Mouse (Mus musculus): ENCODE measurements around the gene 4930435E12Rik. TPM values are rescaled to one million over a fixed set of nuclear protein-coding genes. Genes with fewer than 3 reads are reported as not detected.
"Not testable (repeated sequence)": the region's sequence is repeated elsewhere in the genome, so short reads cannot be mapped to it uniquely, and the experiment has no call there.

4930435E12Rik gene
- polyA plus RNA-seq (2014; fragmentation: Nextera tagmentation; extraction: Ambion mirVana): not detected in 2 replicates

DNA sequence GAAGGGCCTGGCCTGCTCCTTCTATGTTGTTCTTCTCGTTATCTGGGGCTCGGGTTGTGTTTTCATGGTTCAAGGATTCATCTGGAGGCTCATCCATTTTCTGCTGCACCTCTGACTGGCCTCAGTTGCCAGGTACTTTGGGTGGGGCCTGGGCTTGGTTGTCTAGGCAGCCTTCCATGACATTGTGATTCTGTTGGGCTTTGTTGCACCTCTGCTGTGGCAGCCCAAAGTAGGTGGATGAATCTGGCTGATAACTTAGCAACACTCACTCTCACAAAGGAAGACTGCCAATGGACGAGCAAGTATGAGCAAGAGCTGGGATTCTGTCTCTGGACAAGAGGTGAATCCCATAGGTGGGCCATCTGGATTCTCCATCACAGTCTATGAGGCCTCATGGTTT is at the start of gene 4930435E12Rik:
Gene 4930435E12Rik, minus strand, starts transcription at position 101 of the 400 bp plus-strand sequence.
- DNase-seq (ENCODE audit: low spot score) (no peak), ATAC-seq (no peak)

DNA sequence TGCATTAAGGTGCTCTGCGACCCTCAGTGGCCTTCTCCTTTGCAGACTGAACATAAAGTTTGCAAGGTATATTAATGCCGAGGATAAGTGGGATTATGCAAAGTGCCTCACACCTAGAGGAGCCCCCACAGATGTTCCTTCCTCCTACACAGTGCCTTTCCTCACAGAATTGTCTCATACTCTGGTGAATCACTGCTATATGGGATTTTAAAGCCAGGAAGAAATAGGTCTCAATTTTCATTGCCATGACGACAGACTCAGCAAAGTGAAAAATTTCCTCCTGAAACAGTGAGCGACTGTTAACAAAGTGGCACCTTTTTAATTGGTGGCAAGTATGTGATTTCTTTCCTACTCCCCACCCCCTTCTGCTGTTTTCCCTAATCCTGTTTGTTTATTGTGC is 45.9 kb upstream of the 4930435E12Rik start:
- H3K9me3 ChIP-seq (replicated peaks; ENCODE audit: control insufficient read depth, low read length): no peaks in the 10 kb centered on the region
- DNase-seq (ENCODE audit: low spot score) (peak; percentile 23), ATAC-seq (no peak)
- no peak overlapping the region for H3K4me2 ChIP-seq (ENCODE audit: low read length)
- no peaks in the 10 kb centered on the region for H3K4me1 ChIP-seq (ENCODE audit: control insufficient read depth, insufficient read depth, low read length)
- H3K27ac ChIP-seq (ENCODE audit: low read depth, low read length): no peak overlapping the region
- H3K27me3 ChIP-seq (replicated peaks; ENCODE audit: control insufficient read depth, insufficient read depth, low read length): no peaks in the 10 kb centered on the region
- 20% methylated on average over 4 of the region's 4 CpGs for WGBS
- H3K9ac ChIP-seq (ENCODE audit: low read length): no peak overlapping the region
- no peaks in the 10 kb centered on the region for H3K36me3 ChIP-seq (ENCODE audit: control insufficient read depth, insufficient read depth, low read length)
- H3K4me3 ChIP-seq (ENCODE audit: low read depth, low read length): no peak overlapping the region

More for the DNA sequence above, at the start of gene 4930435E12Rik:
- Histone ChIP-seq H3K4me2 (ENCODE audit: low read length) (no peak within 1 kb of the TSS), H3K27me3 (replicated peaks; ENCODE audit: control insufficient read depth, insufficient read depth, low read length) (no peaks in the 10 kb centered on the region), H3K9ac (ENCODE audit: low read length) (no peak within 1 kb of the TSS), H3K4me1 (ENCODE audit: control insufficient read depth, insufficient read depth, low read length) (no peaks in the 10 kb centered on the region), H3K4me3 (ENCODE audit: low read depth, low read length) (no peak within 1 kb of the TSS), H3K27ac (ENCODE audit: low read depth, low read length) (no peak within 1 kb of the TSS), H3K9me3 (replicated peaks; ENCODE audit: control insufficient read depth, low read length) (no peaks in the 10 kb centered on the region), H3K36me3 (ENCODE audit: control insufficient read depth, insufficient read depth, low read length) (no peaks in the 10 kb centered on the region)
- WGBS: 91% methylated on average over 3 of the region's 3 CpGs

DNA sequence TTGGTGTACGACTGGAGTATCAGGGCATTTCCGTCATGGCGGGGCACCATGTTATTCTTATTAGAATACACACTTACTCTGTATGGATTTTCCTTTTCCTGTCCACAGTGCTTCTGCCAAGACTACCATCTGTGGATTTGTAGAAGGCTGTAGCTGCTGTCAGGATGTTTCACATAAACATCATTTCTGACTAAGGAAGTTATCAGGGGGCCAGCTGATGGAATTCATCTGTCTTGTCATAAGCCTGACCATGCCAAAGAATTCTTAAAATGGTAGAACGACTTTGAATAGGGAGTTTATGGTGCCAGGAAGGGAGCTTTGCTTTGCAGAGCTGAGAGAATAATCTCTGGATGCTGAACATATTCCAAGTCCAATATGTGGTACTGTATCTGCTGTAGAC is 44.7 kb upstream of the 4930435E12Rik start:
- WGBS: 87% methylated on average over 4 of the region's 4 CpGs

DNA sequence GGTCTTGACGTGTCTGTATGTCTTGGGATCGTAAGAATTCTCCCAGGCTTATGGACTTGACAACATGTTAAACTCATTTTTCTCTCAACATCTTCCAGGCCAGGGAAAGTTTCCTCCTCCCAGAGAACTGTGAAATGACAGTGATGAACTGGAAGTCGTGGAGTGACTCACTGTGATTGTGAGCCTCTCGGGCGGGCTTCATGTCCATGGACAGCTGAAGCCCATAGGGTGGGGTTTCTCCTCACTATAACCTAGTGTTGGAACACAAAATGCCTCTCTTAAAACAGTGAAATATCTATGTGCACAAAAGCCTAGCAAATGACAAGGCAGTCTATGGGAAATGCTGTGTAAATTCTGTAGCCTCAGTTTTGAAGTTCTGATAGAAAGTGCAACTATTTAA is 35.8 kb upstream of the 4930435E12Rik start:
- Histone ChIP-seq H3K27ac (ENCODE audit: low read depth, low read length) (no peak overlapping the region), H3K36me3 (ENCODE audit: control insufficient read depth, insufficient read depth, low read length) (no peaks in the 10 kb centered on the region)
- ATAC-seq: no peak

More for the DNA sequence above, 44.7 kb upstream of the 4930435E12Rik start:
- Histone ChIP-seq H3K4me1 (ENCODE audit: control insufficient read depth, insufficient read depth, low read length) (no peaks in the 10 kb centered on the region), H3K4me3 (ENCODE audit: low read depth, low read length) (no peak overlapping the region), H3K27me3 (replicated peaks; ENCODE audit: control insufficient read depth, insufficient read depth, low read length) (no peaks in the 10 kb centered on the region), H3K9ac (ENCODE audit: low read length) (no peak overlapping the region), H3K9me3 (replicated peaks; ENCODE audit: control insufficient read depth, low read length) (no peaks in the 10 kb centered on the region), H3K4me2 (ENCODE audit: low read length) (no peak overlapping the region), H3K36me3 (ENCODE audit: control insufficient read depth, insufficient read depth, low read length) (no peaks in the 10 kb centered on the region), H3K27ac (ENCODE audit: low read depth, low read length) (no peak overlapping the region)
- ATAC-seq (no peak), DNase-seq (ENCODE audit: low spot score) (no peak)

DNA sequence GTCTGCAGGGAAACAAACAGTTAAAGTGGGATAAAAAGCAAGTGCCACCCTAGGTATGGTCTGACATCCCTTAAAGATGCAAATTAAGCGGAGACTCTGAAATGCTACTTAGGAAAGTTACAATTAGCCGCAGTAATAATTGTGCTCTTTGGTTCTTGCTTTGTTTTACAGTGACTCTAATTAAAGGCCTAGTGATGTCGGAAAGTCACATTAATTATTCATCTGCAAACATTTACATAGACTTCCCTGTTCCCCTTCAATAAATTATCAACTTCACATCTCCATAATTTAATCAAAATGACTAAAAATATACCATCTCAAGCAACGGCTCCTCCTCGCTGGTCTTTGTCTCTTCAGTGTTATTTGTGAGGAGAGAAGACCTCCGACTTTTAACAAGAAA is 32.0 kb upstream of the 4930435E12Rik start:
- H3K4me2 ChIP-seq (ENCODE audit: low read length): no peak overlapping the region
- peak; percentile 69 for ATAC-seq
- no peak overlapping the region for H3K4me3 ChIP-seq (ENCODE audit: low read depth, low read length)
- H3K36me3 ChIP-seq (ENCODE audit: control insufficient read depth, insufficient read depth, low read length): no peaks in the 10 kb centered on the region
- H3K9me3 ChIP-seq (replicated peaks; ENCODE audit: control insufficient read depth, low read length): no peaks in the 10 kb centered on the region
- no peak overlapping the region for H3K9ac ChIP-seq (ENCODE audit: low read length)
- no peaks in the 10 kb centered on the region; the same call in 1 of the 2 replicates for H3K27me3 ChIP-seq (replicated peaks; ENCODE audit: control insufficient read depth, insufficient read depth, low read length)
- no peaks in the 10 kb centered on the region for H3K4me1 ChIP-seq (ENCODE audit: control insufficient read depth, insufficient read depth, low read length)
- 34% methylated on average over 6 of the region's 6 CpGs for WGBS
- H3K27ac ChIP-seq (ENCODE audit: low read depth, low read length): no peak overlapping the region
- DNase-seq (ENCODE audit: low spot score): peak; percentile 41

More for the DNA sequence above, 35.8 kb upstream of the 4930435E12Rik start:
- H3K4me1 ChIP-seq (ENCODE audit: control insufficient read depth, insufficient read depth, low read length): no peaks in the 10 kb centered on the region
- H3K4me3 ChIP-seq (ENCODE audit: low read depth, low read length): no peak overlapping the region
- no peak for DNase-seq (ENCODE audit: low spot score)
- 89% methylated on average over 5 of the region's 5 CpGs for WGBS
- H3K9me3 ChIP-seq (replicated peaks; ENCODE audit: control insufficient read depth, low read length): no peaks in the 10 kb centered on the region
- H3K27me3 ChIP-seq (replicated peaks; ENCODE audit: control insufficient read depth, insufficient read depth, low read length): no peaks in the 10 kb centered on the region
- H3K4me2 ChIP-seq (ENCODE audit: low read length): no peak overlapping the region
- H3K9ac ChIP-seq (ENCODE audit: low read length): no peak overlapping the region

DNA sequence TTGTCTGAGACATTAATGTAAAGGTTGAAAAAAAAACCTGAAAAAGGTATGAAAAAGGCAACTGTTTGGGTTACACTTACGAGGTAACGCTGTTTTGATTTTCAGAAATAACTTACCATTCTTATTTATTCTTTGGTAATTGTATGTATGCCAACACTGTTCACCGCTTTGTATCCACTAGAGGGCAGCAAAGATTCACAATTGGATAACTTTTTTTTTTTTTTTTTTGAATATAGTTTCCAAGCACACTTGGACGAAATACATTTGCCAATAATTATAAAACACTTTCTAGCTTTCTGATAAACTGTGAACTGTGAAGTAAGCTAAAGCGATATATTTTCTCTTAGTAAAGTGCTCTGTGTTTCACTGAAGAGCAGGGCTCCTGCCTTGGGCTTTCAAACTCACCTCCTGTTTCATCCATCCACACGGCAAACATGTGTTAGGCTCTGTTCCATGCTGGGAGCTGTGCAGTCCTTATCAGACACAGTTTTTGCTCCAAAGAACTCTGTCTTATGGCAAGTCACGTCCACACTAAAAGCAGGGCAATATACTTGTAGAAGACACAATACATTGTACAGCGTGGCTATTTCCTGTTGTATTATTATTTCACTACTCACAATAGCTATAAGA is 29.7 kb upstream of the 4930435E12Rik start:
- H3K4me3 ChIP-seq (ENCODE audit: low read depth, low read length): no peak overlapping the region
- no peaks in the 10 kb centered on the region for H3K36me3 ChIP-seq (ENCODE audit: control insufficient read depth, insufficient read depth, low read length)
- H3K4me2 ChIP-seq (ENCODE audit: low read length): no peak overlapping the region
- no peaks in the 10 kb centered on the region for H3K4me1 ChIP-seq (ENCODE audit: control insufficient read depth, insufficient read depth, low read length)
- H3K9ac ChIP-seq (ENCODE audit: low read length): no peak overlapping the region
- no peaks in the 10 kb centered on the region for H3K9me3 ChIP-seq (replicated peaks; ENCODE audit: control insufficient read depth, low read length)
- DNase-seq (ENCODE audit: low spot score): peak; percentile 82
- 27% methylated on average over 8 of the region's 8 CpGs for WGBS
- no peak overlapping the region for H3K27ac ChIP-seq (ENCODE audit: low read depth, low read length)
- no peaks in the 10 kb centered on the region; the same call in 1 of the 2 replicates for H3K27me3 ChIP-seq (replicated peaks; ENCODE audit: control insufficient read depth, insufficient read depth, low read length)
- no peak for ATAC-seq

DNA sequence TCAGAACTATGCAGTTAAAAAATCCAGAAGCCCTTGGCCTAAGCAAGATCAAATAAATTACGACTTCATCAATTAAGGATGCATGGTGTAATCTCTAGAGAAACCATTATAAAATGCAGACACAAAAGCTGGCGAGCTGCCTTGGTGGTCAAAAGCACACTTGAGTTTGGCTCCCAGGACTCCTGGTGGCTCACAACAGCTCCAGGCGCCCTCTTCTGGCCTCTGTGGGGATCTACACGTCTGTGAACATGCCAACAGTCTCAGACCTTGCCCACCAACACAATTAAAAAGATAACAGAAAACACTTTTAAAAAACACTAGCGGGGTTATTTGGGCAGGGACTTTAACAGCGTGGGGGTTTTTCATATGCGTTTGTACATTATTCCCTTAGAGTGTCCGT is 16.0 kb downstream of the 4930435E12Rik start:
- H3K27ac ChIP-seq (ENCODE audit: low read depth, low read length): no peak overlapping the region
- H3K4me1 ChIP-seq (ENCODE audit: control insufficient read depth, insufficient read depth, low read length): 0 out of 2 replicates have a peak, but pooled peaks cover 5% of the 10 kb centered on the region
- no peak overlapping the region for H3K4me2 ChIP-seq (ENCODE audit: low read length)
- no peaks in the 10 kb centered on the region for H3K27me3 ChIP-seq (replicated peaks; ENCODE audit: control insufficient read depth, insufficient read depth, low read length)
- H3K9me3 ChIP-seq (replicated peaks; ENCODE audit: control insufficient read depth, low read length): no peaks in the 10 kb centered on the region
- H3K36me3 ChIP-seq (ENCODE audit: control insufficient read depth, insufficient read depth, low read length): no peaks in the 10 kb centered on the region
- peak; percentile 81 for DNase-seq (ENCODE audit: low spot score)
- no peak overlapping the region for H3K9ac ChIP-seq (ENCODE audit: low read length)
- H3K4me3 ChIP-seq (ENCODE audit: low read depth, low read length): no peak overlapping the region
- 25% methylated on average over 8 of the region's 8 CpGs for WGBS
- ATAC-seq: no peak

DNA sequence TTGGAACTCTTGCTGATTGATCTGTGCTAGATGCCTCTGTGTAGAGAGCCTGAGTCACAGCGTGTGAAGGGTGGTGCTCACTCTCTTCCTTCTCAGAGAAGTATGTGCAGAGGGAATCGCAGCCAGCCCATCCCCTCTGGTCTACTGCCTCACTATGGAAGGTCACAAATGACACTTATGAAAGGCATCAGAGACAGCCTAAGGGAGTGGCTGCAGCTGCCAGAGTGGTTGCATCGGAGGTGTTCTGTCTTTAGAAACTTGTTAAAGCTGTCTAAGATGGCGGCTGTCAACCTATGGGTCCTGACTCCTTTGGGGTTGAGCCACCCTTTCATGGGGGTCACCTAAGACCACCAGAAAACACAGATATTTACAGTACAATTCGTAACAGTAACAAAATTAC is 18.4 kb downstream of the 4930435E12Rik start:
- Histone ChIP-seq H3K36me3 (ENCODE audit: control insufficient read depth, insufficient read depth, low read length) (no peaks in the 10 kb centered on the region), H3K4me2 (ENCODE audit: low read length) (no peak overlapping the region), H3K9me3 (replicated peaks; ENCODE audit: control insufficient read depth, low read length) (no peaks in the 10 kb centered on the region), H3K27me3 (replicated peaks; ENCODE audit: control insufficient read depth, insufficient read depth, low read length) (no peaks in the 10 kb centered on the region), H3K4me3 (ENCODE audit: low read depth, low read length) (no peak overlapping the region), H3K27ac (ENCODE audit: low read depth, low read length) (no peak overlapping the region), H3K9ac (ENCODE audit: low read length) (no peak overlapping the region), H3K4me1 (ENCODE audit: control insufficient read depth, insufficient read depth, low read length) (no peaks in the 10 kb centered on the region)
- ATAC-seq (no peak), DNase-seq (ENCODE audit: low spot score) (no peak)
- 87% methylated on average over 5 of the region's 5 CpGs for WGBS

DNA sequence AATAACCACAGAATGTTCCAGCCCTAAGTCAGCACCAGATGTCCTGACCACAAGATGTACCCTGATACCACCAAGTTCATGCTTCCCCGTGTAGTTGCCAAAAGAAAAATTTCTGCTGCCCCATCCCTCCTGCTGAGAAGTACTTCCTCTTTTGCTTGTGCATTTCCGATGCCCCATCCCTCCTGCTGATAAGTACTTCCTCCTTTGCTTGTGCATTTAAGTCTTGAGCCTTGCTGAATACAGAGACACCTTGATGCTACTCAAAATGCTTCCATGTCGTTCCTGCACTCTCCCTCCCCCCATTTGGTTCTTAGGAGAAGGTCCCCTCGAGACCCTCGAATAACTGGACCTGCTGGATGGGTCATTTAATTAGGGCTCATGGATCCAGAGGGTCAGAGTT is 20.8 kb downstream of the 4930435E12Rik start:
- 90% methylated on average over 5 of the region's 5 CpGs for WGBS
- not testable (repeated sequence) for H3K4me3 ChIP-seq (ENCODE audit: low read depth, low read length); H3K36me3 ChIP-seq (ENCODE audit: control insufficient read depth, insufficient read depth, low read length); H3K9me3 ChIP-seq (replicated peaks; ENCODE audit: control insufficient read depth, low read length); H3K27me3 ChIP-seq (replicated peaks; ENCODE audit: control insufficient read depth, insufficient read depth, low read length); DNase-seq (ENCODE audit: low spot score); H3K4me2 ChIP-seq (ENCODE audit: low read length); H3K4me1 ChIP-seq (ENCODE audit: control insufficient read depth, insufficient read depth, low read length); H3K9ac ChIP-seq (ENCODE audit: low read length); H3K27ac ChIP-seq (ENCODE audit: low read depth, low read length); ATAC-seq

Measured in forebrain, embryonic 14.5 days (tissue).